Mouse (Mus musculus) midbrain, embryonic 16.5 days (tissue): ENCODE data around the gene Ndufb11. TPM values are rescaled to one million over a fixed set of nuclear protein-coding genes. Genes with fewer than 3 reads are reported as not detected.

Experiments
- ATAC-seq: fragments of 200-750 bp; cut with Nextera tagmentation; 2 replicates; pipeline ENCODE4 v1.8.0; 2017; ENCODE audit warnings: moderate TSS enrichment
- H3K27ac ChIP-seq: fragments of 300-500 bp; sonication (generic); 2 replicates; pipeline ENCODE4 v1.5.1; 2014; ENCODE audit warnings: mild to moderate bottlenecking, low read length, mixed read lengths
- H3K27me3 ChIP-seq: fragments of 300-500 bp; sonication (generic); 2 replicates; pipeline ENCODE4 v1.6.1; 2014; ENCODE audit warnings: low read depth, low read length, mixed read lengths; ENCODE audit not compliant: control insufficient read depth, insufficient read depth
- H3K36me3 ChIP-seq: fragments of 300-500 bp; sonication (generic); 2 replicates; pipeline ENCODE4 v1.6.1; 2014; ENCODE audit warnings: mild to moderate bottlenecking, low read length, moderate library complexity, mixed read lengths; ENCODE audit not compliant: control insufficient read depth, insufficient read depth
- H3K4me1 ChIP-seq: fragments of 300-500 bp; sonication (generic); 2 replicates; pipeline ENCODE4 v1.6.1; 2014; ENCODE audit warnings: mild to moderate bottlenecking, low read length, mixed read lengths; ENCODE audit not compliant: control insufficient read depth, insufficient read depth
- H3K4me2 ChIP-seq: fragments of 300-500 bp; sonication (generic); 2 replicates; pipeline ENCODE4 v1.6.1; 2014; ENCODE audit warnings: mild to moderate bottlenecking, low read length, mixed read lengths
- H3K4me3 ChIP-seq: fragments of 300-500 bp; sonication (generic); 2 replicates; pipeline ENCODE4 v1.5.1; 2014; ENCODE audit warnings: low read depth, mild to moderate bottlenecking, low read length, moderate library complexity, mixed read lengths
- H3K9ac ChIP-seq: fragments of 300-500 bp; sonication (generic); 2 replicates; pipeline ENCODE4 v1.6.1; 2014; ENCODE audit warnings: low read depth, low read length, mixed read lengths
- H3K9me3 ChIP-seq: fragments of 300-500 bp; sonication (generic); replicated peaks from 2 replicates; pipeline ENCODE4 v1.6.1; 2014; ENCODE audit warnings: mild to moderate bottlenecking, low read length, mixed read lengths; ENCODE audit not compliant: control insufficient read depth, poor library complexity, severe bottlenecking
- WGBS: fragments of 180-500 bp; shearing (Covaris S2); extraction: QIAGEN DNeasy Blood & Tissue Kit; methylation state at CpG from one replicate; pipeline ENCODE4 v1.1.7; 2014; 5-methylcytosine and 5-hydroxymethylcytosine counted together
- polyA plus RNA-seq: library from polyadenylated mRNA; unstranded; fragments of >200 nt; fragmentation: Nextera tagmentation; extraction: Ambion mirVana; gene quantifications from 2 replicates; pipeline ENCODE4 v1.2.1, GENCODE M21; 2015

Ndufb11 gene
- polyA plus RNA-seq, result 209 TPM in 2 replicates

GRCm38 (mm10) chrX:20617176-20617902 lies at the start of gene Ndufb11, which contains the start of gene Rbm10:
Gene Ndufb11 (minus strand): TSS chrX:20617619.
Gene Rbm10 (plus strand): TSS chrX:20617503.
- peak; percentile 98 for ATAC-seq
- peak within 1 kb of the TSS; percentile 56 for H3K4me3 ChIP-seq
- no peaks in the 10 kb centered on the region for H3K36me3 ChIP-seq
- peak within 1 kb of the TSS; percentile 90 for H3K27ac ChIP-seq
- H3K9me3 ChIP-seq, result no peaks in the 10 kb centered on the region
- WGBS, result 18% methylated on average over 46 of the region's 49 CpGs
- H3K4me2 ChIP-seq, result peak within 1 kb of the TSS; percentile 68
- peak within 1 kb of the TSS; percentile 75 for H3K9ac ChIP-seq
- H3K4me1 ChIP-seq, result peaks cover 15% of the 10 kb centered on the region
- no peaks in the 10 kb centered on the region for H3K27me3 ChIP-seq

- H3K4me2 ChIP-seq, result peak overlapping the region; percentile 61
- H3K27ac ChIP-seq, result peak overlapping the region; percentile 90
- H3K4me3 ChIP-seq, result peak overlapping the region; percentile 62
- peaks cover 28% of the 10 kb centered on the region for H3K4me1 ChIP-seq
- H3K27me3 ChIP-seq, result no peaks in the 10 kb centered on the region
- no peaks in the 10 kb centered on the region for H3K9me3 ChIP-seq
- 24% methylated on average over 9 of the region's 9 CpGs for WGBS
- no peak for ATAC-seq
- no peaks in the 10 kb centered on the region for H3K36me3 ChIP-seq
- H3K9ac ChIP-seq, result peak overlapping the region; percentile 86
Measured at GRCm38 (mm10) chrX:20663444-20663790, 46.0 kb upstream of the Ndufb11 start.

- 25% methylated on average over 27 of the region's 28 CpGs for WGBS
- Histone ChIP-seq H3K9me3 (no peaks in the 10 kb centered on the region), H3K4me1 (peaks cover 28% of the 10 kb centered on the region), H3K4me2 (peak overlapping the region; percentile 61), H3K27ac (peak overlapping the region; percentile 90), H3K9ac (peak overlapping the region; percentile 86), H3K27me3 (no peaks in the 10 kb centered on the region), H3K36me3 (no peaks in the 10 kb centered on the region), H3K4me3 (peak overlapping the region; percentile 62)
- peak; percentile 91 for ATAC-seq
Measured at GRCm38 (mm10) chrX:20662716-20663443, 45.5 kb upstream of the Ndufb11 start.

- Histone ChIP-seq H3K36me3 (no peaks in the 10 kb centered on the region), H3K4me1 (peaks cover 28% of the 10 kb centered on the region), H3K9me3 (no peaks in the 10 kb centered on the region), H3K27ac (peak overlapping the region; percentile 84), H3K27me3 (no peaks in the 10 kb centered on the region), H3K4me3 (no peak overlapping the region; the same call in 1 of the 2 replicates), H3K9ac (peak overlapping the region; percentile 30; the same call in 1 of the 2 replicates), H3K4me2 (peak overlapping the region; percentile 36; the same call in 1 of the 2 replicates)
- 18% methylated on average over 5 of the region's 5 CpGs for WGBS
- peak; percentile 70 for ATAC-seq
Measured at GRCm38 (mm10) chrX:20662317-20662715, 44.9 kb upstream of the Ndufb11 start.

GRCm38 (mm10) chrX:20658891-20659406 lies 41.5 kb upstream of the Ndufb11 start:
- H3K27ac ChIP-seq, result no peak overlapping the region
- ATAC-seq, result no peak
- no peaks in the 10 kb centered on the region for H3K36me3 ChIP-seq
- 20% methylated on average over 24 of the region's 24 CpGs for WGBS
- H3K27me3 ChIP-seq, result no peaks in the 10 kb centered on the region
- peaks cover 4% of the 10 kb centered on the region; the same call in 1 of the 2 replicates for H3K4me1 ChIP-seq
- H3K9me3 ChIP-seq, result no peaks in the 10 kb centered on the region
- peak overlapping the region; percentile 83 for H3K4me2 ChIP-seq
- peak overlapping the region; percentile 48 for H3K4me3 ChIP-seq
- peak overlapping the region; percentile 45; the same call in 1 of the 2 replicates for H3K9ac ChIP-seq

GRCm38 (mm10) chrX:20658026-20658652 lies 40.7 kb upstream of the Ndufb11 start, which contains the start of gene Uba1:
Gene Uba1 (plus strand): TSS chrX:20658326.
- Histone ChIP-seq H3K4me1 (peaks cover 4% of the 10 kb centered on the region; the same call in 1 of the 2 replicates), H3K36me3 (no peaks in the 10 kb centered on the region), H3K9me3 (no peaks in the 10 kb centered on the region), H3K4me2 (peak within 1 kb of the TSS; percentile 83), H3K9ac (peak within 1 kb of the TSS; percentile 45; the same call in 1 of the 2 replicates), H3K27me3 (no peaks in the 10 kb centered on the region), H3K4me3 (peak within 1 kb of the TSS; percentile 48), H3K27ac (peak within 1 kb of the TSS; percentile 19; the same call in 1 of the 2 replicates)
- ATAC-seq, result peak; percentile 81
- 12% methylated on average over 27 of the region's 27 CpGs for WGBS

- ATAC-seq, result no peak
- Histone ChIP-seq H3K4me3 (peak overlapping the region; percentile 48; the same call in 1 of the 2 replicates), H3K4me2 (peak overlapping the region; percentile 83), H3K36me3 (no peaks in the 10 kb centered on the region), H3K27me3 (no peaks in the 10 kb centered on the region), H3K4me1 (peaks cover 4% of the 10 kb centered on the region; the same call in 1 of the 2 replicates), H3K9ac (no peak overlapping the region), H3K9me3 (no peaks in the 10 kb centered on the region), H3K27ac (no peak overlapping the region)
- WGBS, result 29% methylated on average over 5 of the region's 5 CpGs
Measured at GRCm38 (mm10) chrX:20657593-20657992, 40.2 kb upstream of the Ndufb11 start.

- Histone ChIP-seq H3K4me2 (no peak overlapping the region), H3K4me1 (no peaks in the 10 kb centered on the region), H3K36me3 (peaks cover 21% of the 10 kb centered on the region), H3K9me3 (no peaks in the 10 kb centered on the region; the same call in 1 of the 2 replicates), H3K4me3 (no peak overlapping the region), H3K27me3 (no peaks in the 10 kb centered on the region), H3K27ac (no peak overlapping the region), H3K9ac (no peak overlapping the region)
- 87% methylated on average over 5 of the region's 5 CpGs for WGBS
- ATAC-seq, result no peak
Measured at GRCm38 (mm10) chrX:20644780-20645179, 27.4 kb upstream of the Ndufb11 start.
